Comparison of ENCODE assay signal across 20 mouse cellular contexts in genomic region chr8:118845690-118846089, GRCm38 (mm10).
DNase-seq lines count a peak whose midpoint lies in the region; ATAC-seq and TF ChIP-seq lines count a peak whose summit lies in the region.
"Had no signal": no experiment of that assay in that cellular context is flagged by ENCODE, and none has a peak within 500 bp of the region (broad histone marks: within the 10 kb centered on the region; RNA-seq: fewer than 3 reads in every experiment).

No protein-coding gene starts in this region.

- no peak overlapping the region for H3K4me3 ChIP-seq in embryonic facial prominence, embryonic 11.5 days (ENCODE audit: low read depth, low read length)
- H3K4me3 ChIP-seq in embryonic facial prominence, embryonic 10.5 days = no peak overlapping the region
- H3K4me3 ChIP-seq in gastrocnemius, adult 2 months = no peak overlapping the region
- H3K4me3 ChIP-seq: heart, adult 2 months; hindbrain, embryonic 12.5 days; midbrain, embryonic 10.5 days; neural tube, embryonic 15.5 days had no signal

- no peak overlapping the region for H3K4me2 ChIP-seq in embryonic facial prominence, embryonic 11.5 days (ENCODE audit: low read depth, low read length)
- H3K4me2 ChIP-seq: hindbrain, embryonic 12.5 days; neural tube, embryonic 15.5 days had no signal

- TF ChIP-seq CTCF in gastrocnemius, adult 2 months (IDR thresholded peaks at IDR 0.05) = no peak

- DNase-seq in embryonic facial prominence, embryonic 11.5 days (ENCODE audit: low spot score) = peak; percentile 9
- no peak for DNase-seq in embryonic facial prominence, embryonic 10.5 days (ENCODE audit: low spot score)
- peak; percentile 51 for DNase-seq in Muller cell, postnatal 12 days (ENCODE audit: inconsistent ontology term)
- DNase-seq in embryo, embryonic 11 days = peak; percentile 27
- DNase-seq in forelimb bud, embryonic 11.5 days (ENCODE audit: low read depth, low spot score) = peak; percentile 67
- DNase-seq in adrenal gland, postnatal 14 days = no peak
- DNase-seq in gastrocnemius, adult 2 months = no peak
- DNase-seq in ovary, adult 18-20 months (ENCODE audit: low spot score) = no peak
- DNase-seq: cerebellum, postnatal 25 days; gastrocnemius, postnatal 14 days; heart, adult 2 months; kidney, adult 11 months; kidney, postnatal 10 days; lung, adult 18-20 months; lung, postnatal 36 days; thymus, postnatal 4 days had no signal

- H3K9me3 ChIP-seq in embryonic facial prominence, embryonic 11.5 days (replicated peaks; ENCODE audit: control insufficient read depth, low read length) = no peaks in the 10 kb centered on the region
- no peaks in the 10 kb centered on the region for H3K9me3 ChIP-seq in embryonic facial prominence, embryonic 10.5 days
- H3K9me3 ChIP-seq: hindbrain, embryonic 12.5 days; midbrain, embryonic 10.5 days; neural tube, embryonic 15.5 days had no signal

- intact Hi-C loops in gastrocnemius, adult 2 months (cut with DNase I) = no loop called here

- no peaks in the 10 kb centered on the region for H3K36me3 ChIP-seq in embryonic facial prominence, embryonic 11.5 days (replicated peaks; ENCODE audit: control insufficient read depth, insufficient read depth, low read depth, low read length)
- no peaks in the 10 kb centered on the region for H3K36me3 ChIP-seq in embryonic facial prominence, embryonic 10.5 days (replicated peaks)
- H3K36me3 ChIP-seq: hindbrain, embryonic 12.5 days; midbrain, embryonic 10.5 days; neural tube, embryonic 15.5 days had no signal

- ATAC-seq in embryonic facial prominence, embryonic 11.5 days (replicated peaks; ENCODE audit: insufficient number of reproducible peaks, low FRiP score, low TSS enrichment, low read depth) = no peak

- H3K27ac ChIP-seq in embryonic facial prominence, embryonic 11.5 days (replicated peaks; ENCODE audit: low read depth, low read length) = no peak overlapping the region
- H3K27ac ChIP-seq in embryonic facial prominence, embryonic 10.5 days (replicated peaks) = no peak overlapping the region
- no peak overlapping the region for H3K27ac ChIP-seq in gastrocnemius, adult 2 months
- H3K27ac ChIP-seq: heart, adult 2 months; hindbrain, embryonic 12.5 days; midbrain, embryonic 10.5 days; neural tube, embryonic 15.5 days had no signal

- H3K9ac ChIP-seq in embryonic facial prominence, embryonic 11.5 days (replicated peaks; ENCODE audit: low read length) = no peak overlapping the region
- H3K9ac ChIP-seq: hindbrain, embryonic 12.5 days; neural tube, embryonic 15.5 days had no signal

- H3K27me3 ChIP-seq in embryonic facial prominence, embryonic 11.5 days (ENCODE audit: control insufficient read depth, insufficient read depth, low read length) = no peaks in the 10 kb centered on the region
- no peaks in the 10 kb centered on the region; the same call in 1 of the 2 replicates for H3K27me3 ChIP-seq in embryonic facial prominence, embryonic 10.5 days (replicated peaks; ENCODE audit: low read depth, poor library complexity, severe bottlenecking)
- H3K27me3 ChIP-seq: hindbrain, embryonic 12.5 days; neural tube, embryonic 15.5 days; Patski had no signal

- H3K4me1 ChIP-seq in embryonic facial prominence, embryonic 11.5 days (ENCODE audit: control insufficient read depth, insufficient read depth, low read length) = no peaks in the 10 kb centered on the region
- H3K4me1 ChIP-seq in embryonic facial prominence, embryonic 10.5 days = peaks cover 10% of the 10 kb centered on the region
- H3K4me1 ChIP-seq: hindbrain, embryonic 12.5 days had no signal

Comparison
In these comparisons a context has a peak if more than half of its experiments do, and no peak if none do; other contexts are left out.
1. DNase-seq: peak in embryonic facial prominence, embryonic 11.5 days (single experiment), Muller cell, postnatal 12 days (single experiment), embryo, embryonic 11 days (single experiment) and forelimb bud, embryonic 11.5 days (single experiment); none in embryonic facial prominence, embryonic 10.5 days (single experiment), adrenal gland, postnatal 14 days (single experiment), gastrocnemius, adult 2 months (single experiment) and ovary, adult 18-20 months (single experiment).